Mouse (Mus musculus): ENCODE measurements around the gene Nav3.
A peak's percentile ranks its signal among the peaks of the same experiment; 100 is the strongest.

Nav3 gene

GRCm38 (mm10) chr10:110186242-110186641, 269.8 kb downstream of the Nav3 start:
- no peak for DNase-seq (ENCODE audit: low spot score)

DNA sequence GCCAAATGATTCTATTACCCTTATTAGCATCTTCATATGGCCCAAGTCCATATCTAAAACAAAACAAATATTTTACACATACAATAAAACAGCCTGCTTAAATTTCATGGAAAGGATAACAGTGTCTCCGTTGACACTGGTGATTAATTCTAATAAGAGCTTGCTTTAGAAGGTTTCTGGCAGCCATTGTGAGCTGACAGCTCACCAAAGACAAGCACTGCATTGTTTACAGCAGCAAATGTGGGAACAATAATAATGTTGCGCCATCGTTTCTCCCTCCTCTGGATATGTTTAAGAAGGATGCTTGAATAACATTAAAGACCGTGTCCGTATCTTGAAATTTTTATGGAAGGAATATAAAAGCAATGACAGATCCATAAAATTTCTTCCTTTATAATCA, 280.1 kb downstream of the Nav3 start:
- DNase-seq (ENCODE audit: low spot score) = no peak

- DNase-seq (ENCODE audit: low spot score) = no peak
These were observed 286.6 kb downstream of the Nav3 start for GRCm38 (mm10) chr10:110169416-110169815.

GRCm38 (mm10) chr10:110168892-110169291, 287.1 kb downstream of the Nav3 start:
- DNase-seq (ENCODE audit: low spot score) = no peak

DNA sequence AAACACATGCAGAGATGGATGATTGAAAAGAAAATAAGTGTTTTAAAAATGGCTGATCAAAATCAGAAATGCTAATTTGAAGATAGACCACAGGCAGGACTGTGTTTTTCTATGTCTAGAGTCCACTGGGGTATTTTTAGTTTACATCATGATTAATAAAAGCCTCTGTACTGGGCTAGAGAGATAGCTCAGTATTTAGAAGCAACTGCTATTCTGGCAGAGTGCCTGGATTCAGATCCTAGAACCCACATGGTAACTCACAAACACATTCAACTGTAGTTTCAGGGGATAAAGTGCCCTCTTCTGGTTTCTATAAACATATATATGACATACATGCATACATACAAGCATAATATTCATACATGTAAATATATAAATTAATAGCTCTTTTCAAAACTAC, 293.4 kb downstream of the Nav3 start:
- no peak for DNase-seq (ENCODE audit: low spot score)

GRCm38 (mm10) chr10:110160894-110161293, 295.1 kb downstream of the Nav3 start:
- DNase-seq (ENCODE audit: low spot score) = no peak

- DNase-seq (ENCODE audit: low spot score) = no peak
These were observed 296.5 kb downstream of the Nav3 start for GRCm38 (mm10) chr10:110159548-110159947.

DNA sequence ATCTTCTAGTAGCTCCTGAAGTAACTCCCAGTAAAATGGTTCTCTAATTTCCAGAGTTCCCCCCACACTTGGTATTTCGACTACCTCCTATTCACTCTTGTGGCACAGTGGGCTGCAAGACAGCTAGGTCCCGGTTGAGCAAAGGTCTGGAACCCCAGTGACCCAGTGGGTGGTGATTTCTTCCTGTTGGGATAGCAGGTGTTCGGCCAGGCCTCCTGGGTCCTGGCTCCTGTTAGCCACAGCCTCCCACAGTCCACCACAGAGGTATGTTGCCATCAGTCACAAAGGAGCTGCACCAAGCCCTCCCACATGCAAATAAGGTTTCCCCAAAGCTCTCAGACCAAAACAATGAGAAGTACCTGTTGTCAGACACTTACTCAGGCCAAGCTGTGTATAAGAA, 297.9 kb downstream of the Nav3 start:
- DNase-seq (ENCODE audit: low spot score) = no peak

- no peak for DNase-seq (ENCODE audit: low spot score)
These were observed 299.6 kb downstream of the Nav3 start for GRCm38 (mm10) chr10:110156412-110156811.

GRCm38 (mm10) chr10:110155494-110155893, 300.5 kb downstream of the Nav3 start:
- DNase-seq (ENCODE audit: low spot score) = no peak

DNA sequence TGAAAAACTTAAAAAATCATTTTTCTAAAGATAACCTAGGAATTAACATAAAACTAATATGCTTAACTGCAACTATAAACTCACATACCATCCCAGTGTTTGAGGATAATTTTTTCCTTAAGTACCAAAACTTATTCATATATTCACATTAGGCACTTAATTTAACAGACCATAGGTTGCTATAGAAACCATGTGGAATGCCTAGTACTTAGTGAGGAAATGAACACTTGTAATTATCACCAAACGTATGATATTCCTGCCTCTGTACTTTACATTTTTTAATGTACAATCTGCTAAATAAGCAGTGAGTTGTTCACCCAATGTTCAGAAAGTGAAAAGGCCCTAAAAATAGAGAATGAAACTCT, 301.1 kb downstream of the Nav3 start:
- no peak for DNase-seq (ENCODE audit: low spot score)

DNA sequence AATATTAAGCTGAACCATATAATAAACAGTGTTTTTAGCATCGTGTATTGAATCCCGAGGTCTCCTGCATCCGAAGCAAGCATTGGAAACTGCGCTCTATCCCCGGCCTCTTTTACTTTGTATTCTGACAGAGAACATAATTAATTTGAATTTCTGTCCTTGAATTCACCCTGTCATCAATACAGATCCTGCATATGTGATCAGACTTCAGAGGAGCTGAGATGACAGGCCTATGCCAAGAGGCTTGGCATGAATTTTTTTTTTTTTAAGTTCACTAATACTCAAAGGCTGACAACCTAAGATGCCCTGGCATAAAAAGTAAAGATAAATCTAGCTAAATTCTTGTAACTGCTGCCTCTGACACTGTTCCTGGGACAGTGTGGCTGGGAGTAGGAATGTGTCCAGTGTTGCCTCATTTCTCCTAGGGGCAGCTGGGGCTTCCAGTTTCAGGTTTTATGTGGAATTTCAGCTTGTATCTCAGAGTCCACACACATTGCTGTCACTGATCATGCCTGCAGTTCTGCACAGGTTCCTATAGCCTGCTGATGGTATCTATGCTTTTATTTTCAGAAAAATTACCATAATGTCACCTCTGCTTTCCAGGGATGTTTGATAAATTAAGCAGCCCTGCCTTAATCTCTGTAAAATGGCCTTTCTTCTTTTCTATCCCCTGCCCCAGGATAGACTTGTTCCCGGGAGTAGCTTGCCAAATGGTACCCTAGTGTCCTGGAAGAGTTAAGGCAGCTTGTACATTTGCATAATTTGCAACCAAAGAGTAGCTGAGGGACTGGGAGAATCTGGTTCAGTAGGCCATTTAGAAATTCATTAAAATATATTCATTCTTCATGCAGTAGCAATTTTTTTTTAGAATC, 301.8 kb downstream of the Nav3 start:
- no peak for DNase-seq (ENCODE audit: low spot score)

- DNase-seq (ENCODE audit: low spot score) = no peak
These were observed 335.4 kb downstream of the Nav3 start for GRCm38 (mm10) chr10:110120572-110120971.

- no peak for DNase-seq (ENCODE audit: low spot score)
These were observed 338.7 kb downstream of the Nav3 start for GRCm38 (mm10) chr10:110117341-110117740.

DNA sequence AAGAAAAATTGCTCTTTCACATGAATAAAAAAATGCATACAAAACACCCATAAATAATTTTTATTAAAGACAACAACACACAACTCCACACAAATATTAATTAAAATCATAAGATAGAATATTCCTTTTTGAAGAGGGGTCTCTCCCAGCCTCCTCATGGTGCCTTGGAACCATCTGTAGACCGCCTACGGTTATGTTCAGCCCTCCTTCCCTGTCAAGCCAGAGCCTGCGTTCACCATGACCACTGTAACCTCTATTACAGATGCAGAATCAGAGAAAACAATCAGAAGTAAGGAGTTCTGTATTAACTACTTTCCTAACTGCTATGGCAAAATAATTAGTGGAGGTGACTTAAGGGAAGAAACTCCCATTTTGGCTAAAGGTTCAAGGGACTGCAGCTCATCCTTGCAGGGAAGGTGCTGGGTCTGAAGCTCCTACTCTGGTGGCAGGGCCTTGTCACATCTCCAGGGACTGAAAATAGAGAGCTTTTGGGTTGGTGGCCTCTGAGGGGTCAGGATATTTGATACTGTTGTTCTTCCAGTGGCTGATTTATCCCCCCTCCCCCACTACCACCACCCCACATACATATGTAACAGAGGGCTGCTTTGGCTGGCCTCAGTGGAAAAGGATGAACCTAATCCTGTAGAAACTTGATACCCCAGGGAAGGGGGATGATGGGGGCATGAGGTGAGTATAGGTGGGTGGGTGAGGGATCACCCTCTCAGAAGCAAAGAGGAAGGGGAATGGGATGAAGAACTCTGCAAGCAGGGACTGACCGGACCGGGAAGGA, 343.1 kb downstream of the Nav3 start:
- no peak for DNase-seq (ENCODE audit: low spot score)

DNA sequence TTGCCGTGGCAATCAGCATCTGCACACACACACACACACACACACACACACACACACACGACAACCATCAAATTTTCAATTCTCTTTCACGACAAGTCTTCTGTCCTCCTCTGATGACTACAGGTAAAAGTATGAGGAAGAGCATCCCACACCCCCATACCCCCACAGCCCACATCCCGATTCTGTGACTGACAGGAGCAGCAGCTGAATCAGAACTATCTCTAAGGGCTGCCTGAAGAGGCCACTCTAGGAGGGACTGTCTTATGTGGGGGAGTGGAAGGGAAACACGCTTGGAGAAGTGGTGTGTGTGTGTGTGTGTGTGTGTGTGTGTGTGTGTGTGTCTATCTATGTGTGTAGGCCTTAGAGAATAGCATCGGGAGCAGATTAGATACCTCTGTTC, 352.7 kb downstream of the Nav3 start:
- DNase-seq (ENCODE audit: low spot score) = no peak

- DNase-seq (ENCODE audit: low spot score) = no peak
These were observed 353.8 kb downstream of the Nav3 start for GRCm38 (mm10) chr10:110102231-110102630.

GRCm38 (mm10) chr10:110094433-110094832, 361.6 kb downstream of the Nav3 start:
- no peak for DNase-seq (ENCODE audit: low spot score)

DNA sequence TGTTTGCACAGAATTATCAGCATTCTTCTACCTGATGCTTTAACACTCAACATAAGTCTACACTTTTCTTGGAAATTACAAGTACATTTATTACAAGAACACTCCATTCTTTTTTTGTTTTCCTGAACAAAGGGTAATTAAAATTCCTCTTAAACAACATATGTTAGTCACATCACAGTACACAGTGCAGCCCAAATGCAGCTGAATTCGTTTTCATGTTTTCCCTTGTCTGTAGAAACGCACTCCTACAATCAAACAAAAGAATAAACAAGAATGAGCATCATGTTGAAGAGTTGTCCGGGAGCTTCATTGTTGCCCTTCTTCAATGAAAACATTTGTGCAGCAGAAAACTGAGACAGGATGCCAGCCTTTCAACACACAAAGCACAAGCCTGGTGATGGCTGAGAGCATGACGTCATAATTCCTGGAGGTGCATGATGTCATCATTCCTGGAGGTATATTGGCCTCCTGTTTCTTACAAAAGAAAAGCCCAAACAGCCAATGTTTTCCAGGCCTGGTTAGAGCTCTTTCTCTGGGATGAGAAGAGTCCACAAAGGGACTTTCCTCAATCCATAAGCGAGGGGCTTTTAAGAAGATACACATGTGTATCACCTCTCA, 367.5 kb downstream of the Nav3 start:
- no peak for DNase-seq (ENCODE audit: low spot score)

DNA sequence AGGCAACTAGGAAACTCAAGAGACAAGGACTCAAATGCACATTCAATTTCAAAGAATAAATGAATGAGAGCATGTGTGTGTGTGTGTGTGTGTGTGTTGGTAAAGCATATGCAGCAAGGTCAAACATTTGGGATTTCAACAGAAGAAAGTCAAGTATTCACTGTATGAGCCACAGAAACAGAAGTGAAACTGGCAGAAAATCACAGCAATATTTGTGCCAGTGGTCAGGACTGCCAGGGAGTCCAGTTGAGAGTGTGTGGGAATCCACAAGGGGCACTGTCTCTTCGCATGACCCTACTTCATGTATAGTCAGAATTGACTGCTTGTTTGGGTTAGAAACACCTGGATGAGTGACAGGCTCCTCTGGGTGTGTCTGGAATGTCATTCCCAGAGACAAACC, 370.1 kb downstream of the Nav3 start:
- no peak for DNase-seq (ENCODE audit: low spot score)

DNA sequence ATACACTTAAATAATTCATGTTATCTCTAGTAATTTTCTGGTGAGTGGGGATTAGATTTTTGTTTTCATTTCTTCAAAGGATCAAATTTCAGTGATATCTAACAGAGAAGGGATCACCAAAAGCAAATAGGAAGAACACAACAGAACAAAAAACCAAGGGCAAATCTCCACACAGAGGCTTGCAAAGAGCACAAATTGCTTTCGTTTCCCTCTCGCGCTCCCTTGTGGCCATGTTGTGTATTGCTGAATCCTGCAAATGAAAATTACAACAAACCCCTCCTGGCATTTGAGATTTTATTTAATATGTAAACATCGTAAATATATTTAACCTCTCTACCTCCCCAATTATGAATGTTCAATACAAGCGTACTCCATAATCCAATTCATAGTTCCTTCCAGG, 370.8 kb downstream of the Nav3 start:
- peak; percentile 10 for DNase-seq (ENCODE audit: low spot score)

DNA sequence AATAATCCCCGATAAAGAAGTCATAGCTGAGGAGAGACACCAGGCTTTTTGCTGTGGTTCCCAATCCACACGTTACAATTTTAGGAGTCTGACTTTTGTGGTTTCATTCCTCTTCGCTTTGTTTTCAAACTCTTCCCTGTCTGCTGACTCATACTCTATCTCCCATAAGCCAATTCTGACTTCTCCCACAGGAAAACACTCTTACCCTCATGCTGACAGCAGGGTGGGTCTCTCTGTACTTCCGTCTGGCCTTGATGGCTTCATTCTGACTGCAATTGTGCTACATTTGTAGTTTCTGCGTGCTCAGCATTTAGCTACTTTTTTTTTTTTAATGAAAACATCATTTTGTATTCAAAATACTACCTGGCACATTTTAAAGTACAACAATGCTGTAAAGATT, 379.4 kb downstream of the Nav3 start:
- no peak for DNase-seq (ENCODE audit: low spot score)

DNA sequence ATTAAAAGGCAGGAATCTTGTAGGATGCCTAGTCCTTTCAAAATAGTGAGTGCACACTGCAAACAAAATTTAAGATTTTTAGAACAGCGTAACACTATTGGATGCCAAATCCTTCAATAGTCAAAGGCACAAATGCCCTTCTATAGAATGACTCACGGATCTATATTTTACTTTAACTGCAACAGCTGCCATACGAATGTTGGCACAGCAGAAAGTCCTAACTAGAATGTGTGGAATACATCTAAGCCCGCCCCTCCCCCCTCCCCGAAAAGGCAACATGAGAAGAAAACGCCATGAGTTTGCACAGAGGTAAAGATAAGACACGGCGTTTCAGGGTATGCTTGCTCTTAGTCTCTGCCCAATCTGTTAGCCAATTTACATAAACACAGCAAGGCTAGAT, 383.6 kb downstream of the Nav3 start:
- no peak for DNase-seq (ENCODE audit: low spot score)
